Mouse (Mus musculus) G1E (cell line): ENCODE data around the gene Olfr874. TPM values are rescaled to one million over a fixed set of nuclear protein-coding genes. Genes with fewer than 3 reads are reported as not detected.
"Not testable (repeated sequence)": the region's sequence is repeated elsewhere in the genome, so short reads cannot be mapped to it uniquely, and the experiment has no call there.

Experiments
- ATAC-seq: 2 replicates; pipeline ENCODE4 v1.8.0; 2016; ENCODE audit warnings: mild to moderate bottlenecking; ENCODE audit not compliant: insufficient number of reproducible peaks, poor library complexity, low FRiP score, severe bottlenecking; ENCODE audit errors: extremely low read depth
- DNase-seq: peaks from one replicate; pipeline ENCODE4 v3.0.0; 2012; ENCODE audit warnings: low spot score
- H3K27me3 ChIP-seq: 2 replicates; pipeline ENCODE4 v1.6.1; 2012; ENCODE audit warnings: mild to moderate bottlenecking, low read length, inconsistent platforms; ENCODE audit not compliant: insufficient read depth
- H3K36me3 ChIP-seq: replicated peaks from 2 replicates; pipeline ENCODE3; 2012; ENCODE audit warnings: mild to moderate bottlenecking, inconsistent platforms
- H3K4me1 ChIP-seq: 2 replicates; pipeline ENCODE4 v1.6.1; 2012; ENCODE audit warnings: low read depth, low read length, inconsistent platforms, mixed read lengths; ENCODE audit not compliant: insufficient read depth
- H3K4me3 ChIP-seq: 2 replicates; pipeline ENCODE4 v1.5.1; 2012; ENCODE audit warnings: low read depth, mild to moderate bottlenecking, inconsistent platforms, low read length, moderate library complexity, mixed read lengths
- H3K9me3 ChIP-seq: replicated peaks from 2 replicates; pipeline ENCODE4 v1.6.1; 2012; ENCODE audit warnings: inconsistent platforms
- CTCF ChIP-seq: IDR thresholded peaks from 2 replicates; pipeline ENCODE4 v1.5.1; 2012; ENCODE audit warnings: low read depth, low read length, inconsistent platforms, mixed read lengths
- GATA1 ChIP-seq: IDR thresholded peaks from 2 replicates; pipeline ENCODE4 v1.6.1; 2012; ENCODE audit warnings: borderline replicate concordance, low read length, inconsistent platforms, mixed read lengths
- GATA2 ChIP-seq: IDR thresholded peaks from 2 replicates; pipeline ENCODE4 v1.6.1; 2012; ENCODE audit warnings: low read depth, low read length, inconsistent platforms, borderline replicate concordance
- POLR2AphosphoS5 ChIP-seq: IDR thresholded peaks from 2 replicates; pipeline ENCODE4 v1.6.1; 2012; ENCODE audit warnings: low read depth, low read length, inconsistent platforms; ENCODE audit not compliant: insufficient replicate concordance
- TAL1 ChIP-seq: conservative IDR thresholded peaks from 2 replicates; pipeline ENCODE4 v1.6.1; 2012; ENCODE audit warnings: low read depth, low read length, inconsistent platforms, mixed read lengths
- polyA plus RNA-seq: library from polyadenylated mRNA; stranded (reverse); fragments of >175 nt; gene quantifications from 2 replicates; pipeline ENCODE4 v1.2.3, GENCODE M21; 2012
- total RNA-seq, 2 experiments: library from RNA; stranded (forward) in 1 of 2; stranded (reverse) in 1 of 2; fragments of 200-1000 nt in 1 of 2; fragments of >200 nt in 1 of 2; fragmentation: Nextera tagmentation in 1 of 2; gene quantifications; 2 replicates each; pipeline ENCODE4 v1.2.3; 2014 to 2017

Gene Olfr874
- total and polyA plus RNA-seq, 3 experiments, result 0.05 TPM; not detected in 2

DNA sequence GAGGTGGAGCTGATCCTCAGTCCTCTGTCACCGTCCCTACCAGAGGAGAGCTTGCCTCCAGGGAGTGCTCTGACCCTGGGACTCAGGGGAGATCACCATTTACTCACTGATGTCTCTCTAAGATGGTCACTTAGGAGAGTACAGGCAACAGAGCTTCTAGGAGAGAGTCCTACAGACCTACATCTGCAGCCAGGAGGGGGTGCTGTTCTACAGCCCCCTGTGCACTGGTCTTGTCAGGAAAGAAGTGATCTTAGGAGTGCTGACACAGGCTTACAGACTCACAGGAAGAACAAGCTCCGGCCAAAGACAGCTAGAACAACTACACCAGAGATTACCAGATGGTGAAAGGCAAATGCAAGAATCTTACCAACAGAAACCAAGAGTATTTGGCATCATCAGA, 17.6 kb downstream of the Olfr874 start:
- Histone ChIP-seq H3K4me3 (no peak overlapping the region), H3K27me3 (no peaks in the 10 kb centered on the region), H3K4me1 (no peaks in the 10 kb centered on the region), H3K9me3 (no peaks in the 10 kb centered on the region), H3K36me3 (no peaks in the 10 kb centered on the region)
- TF ChIP-seq TAL1 (no peak), GATA2 (no peak), POLR2AphosphoS5 (no peak), GATA1 (no peak), CTCF (no peak)
- ATAC-seq, result no peak
- no peak for DNase-seq

- no peaks in the 10 kb centered on the region for H3K4me1 ChIP-seq
- DNase-seq (no peak), ATAC-seq (no peak)
- no peak for TF ChIP-seq TAL1
- no peak for TF ChIP-seq POLR2AphosphoS5
- H3K36me3 ChIP-seq, result no peaks in the 10 kb centered on the region
- no peaks in the 10 kb centered on the region for H3K9me3 ChIP-seq
- H3K27me3 ChIP-seq, result no peaks in the 10 kb centered on the region; the same call in 1 of the 2 replicates
- H3K4me3 ChIP-seq, result no peak overlapping the region
Observed at GRCm38 (mm10) chr9:37770661-37771060, 25.8 kb downstream of the Olfr874 start.

DNA sequence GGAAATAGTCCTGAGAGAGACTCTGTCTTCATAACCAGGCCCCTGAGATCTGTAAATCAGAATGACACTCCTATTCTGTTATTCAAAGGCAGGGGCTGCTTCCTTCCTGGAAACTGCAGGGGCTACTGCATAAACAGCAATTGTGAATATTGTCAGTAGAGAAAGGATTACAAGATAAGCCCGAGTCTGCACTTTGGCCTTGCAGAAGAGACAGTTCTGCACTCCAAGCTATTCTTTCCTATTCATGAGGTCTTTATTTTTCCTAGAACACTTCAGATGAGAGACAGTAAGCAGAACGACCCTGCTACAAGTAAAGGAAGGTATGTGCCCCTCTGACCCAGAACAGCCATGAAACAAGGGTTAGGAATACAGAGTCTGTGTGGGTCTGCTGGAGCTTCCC, 26.9 kb downstream of the Olfr874 start, which contains the start of gene Olfr875:
Gene Olfr875 (plus strand): TSS at position 99 of the 400 bp plus-strand sequence.
- DNase-seq, result no peak
- no peaks in the 10 kb centered on the region for H3K36me3 ChIP-seq
- no peak within 1 kb of the TSS for H3K4me3 ChIP-seq
- H3K27me3 ChIP-seq, result no peaks in the 10 kb centered on the region; the same call in 1 of the 2 replicates
- H3K4me1 ChIP-seq, result no peaks in the 10 kb centered on the region
- no peak for ATAC-seq
- H3K9me3 ChIP-seq, result no peaks in the 10 kb centered on the region
- no peak for TF ChIP-seq GATA2

DNA sequence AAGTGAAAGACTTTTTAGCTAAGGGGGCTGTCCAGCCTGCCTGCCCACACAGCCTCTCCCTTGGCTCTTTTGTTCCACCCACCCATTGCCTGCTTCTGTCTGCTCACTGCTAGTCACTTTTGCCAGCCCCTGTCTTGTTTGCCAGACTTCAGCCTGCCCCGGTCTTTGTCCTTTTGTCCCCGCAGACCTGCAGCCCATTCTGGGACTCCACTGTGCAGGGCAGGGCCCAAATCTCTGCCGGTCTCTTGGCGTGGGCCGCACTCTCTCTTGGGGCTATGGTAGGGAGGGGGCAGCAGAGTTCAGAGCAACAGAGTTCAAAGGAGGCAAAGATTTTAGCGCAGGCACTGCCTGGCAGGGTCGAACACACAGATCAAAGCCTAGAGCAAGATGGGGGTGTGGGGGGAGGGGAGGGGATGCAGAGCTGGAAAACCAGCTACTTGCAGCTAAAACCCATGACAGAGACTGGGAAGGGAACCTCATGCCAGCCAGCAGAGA, 37.9 kb downstream of the Olfr874 start:
- H3K9me3 ChIP-seq, result no peaks in the 10 kb centered on the region
- no peak for DNase-seq
- no peak for ATAC-seq

DNA sequence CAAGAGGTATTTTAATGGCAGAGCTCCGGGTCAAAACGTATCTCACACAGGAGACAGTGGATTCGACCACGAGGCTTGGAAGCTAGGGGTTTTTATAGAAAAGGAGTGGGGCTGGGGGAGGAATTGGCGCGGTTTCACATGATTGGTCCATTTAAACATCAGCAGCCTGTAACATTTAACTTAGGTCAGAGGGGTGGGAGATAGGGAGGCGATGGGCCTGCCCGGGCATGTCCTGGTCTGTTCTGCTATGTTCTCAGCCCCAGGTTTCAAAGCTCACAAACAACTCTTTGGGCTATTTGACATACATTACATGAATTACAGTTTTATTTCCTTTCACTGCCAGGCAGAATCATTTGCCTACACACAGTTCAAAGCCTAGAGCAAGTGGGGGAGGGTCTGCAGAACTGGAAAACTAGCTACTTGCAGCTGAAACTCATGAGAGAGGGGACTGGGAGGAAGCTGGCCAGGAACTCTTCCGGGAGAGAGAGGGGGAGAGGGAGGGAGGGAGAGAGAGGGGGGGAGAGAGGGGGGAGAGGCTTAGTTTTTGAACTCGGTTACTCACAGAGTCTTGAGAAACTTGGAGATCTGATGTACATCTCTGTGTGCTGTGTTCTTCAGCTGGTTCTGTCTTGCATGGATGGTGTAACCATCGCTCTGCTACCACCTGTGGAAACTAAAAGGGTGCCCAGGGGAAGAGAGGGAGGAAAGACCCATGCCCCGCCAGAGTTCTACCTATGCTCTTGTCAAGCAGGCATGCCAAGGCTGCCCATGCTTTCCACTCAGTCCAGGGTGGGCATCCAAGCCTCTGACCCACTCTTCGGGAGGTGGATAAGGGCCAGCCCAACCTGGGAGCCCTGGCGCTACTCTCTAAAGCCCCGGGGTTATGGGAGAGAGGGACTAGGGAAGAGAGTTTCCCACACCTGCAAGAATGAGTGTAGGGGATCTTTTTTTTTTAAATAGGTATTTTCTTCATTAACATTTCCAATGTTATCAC, 38.8 kb downstream of the Olfr874 start:
- not testable (repeated sequence) for ATAC-seq, H3K9me3 ChIP-seq, H3K4me3 ChIP-seq, DNase-seq, H3K4me1 ChIP-seq, H3K36me3 ChIP-seq, H3K27me3 ChIP-seq

More for the DNA sequence above, 37.9 kb downstream of the Olfr874 start:
- no peaks in the 10 kb centered on the region for H3K27me3 ChIP-seq
- no peaks in the 10 kb centered on the region for H3K36me3 ChIP-seq
- TF ChIP-seq GATA1 (no peak), GATA2 (no peak), POLR2AphosphoS5 (no peak), TAL1 (no peak), CTCF (no peak)
- H3K4me1 ChIP-seq, result no peaks in the 10 kb centered on the region
- H3K4me3 ChIP-seq, result no peak overlapping the region

- no peak overlapping the region for H3K4me3 ChIP-seq
- H3K9me3 ChIP-seq, result no peaks in the 10 kb centered on the region
- H3K36me3 ChIP-seq, result no peaks in the 10 kb centered on the region
- no peaks in the 10 kb centered on the region for H3K27me3 ChIP-seq
- DNase-seq, result no peak
- no peaks in the 10 kb centered on the region for H3K4me1 ChIP-seq
- no peak for ATAC-seq
- TF ChIP-seq TAL1 (no peak), GATA2 (no peak), POLR2AphosphoS5 (no peak), GATA1 (no peak)
Observed at GRCm38 (mm10) chr9:37786411-37786810, 41.5 kb downstream of the Olfr874 start.

Other genes with a start within 250 kb of the Olfr874 start
- gene Esam, start 217.0 kb upstream of the Olfr874 start, total RNA-seq (2014; fragmentation: Nextera tagmentation), result not detected in 2 replicates
- gene Esam, start 217.0 kb upstream of the Olfr874 start, total RNA-seq (2017), result 0.23 TPM in 1 of 2 replicates, not detected in the other
- 0.09 TPM in 1 of 2 replicates, not detected in the other for gene Esam, start 217.0 kb upstream of the Olfr874 start, polyA plus RNA-seq
- not detected in 2 replicates for gene Vsig2, start 205.9 kb upstream of the Olfr874 start, total RNA-seq (2014; fragmentation: Nextera tagmentation)
- 0.29 and 3.0 TPM in 2 replicates for gene Vsig2, start 205.9 kb upstream of the Olfr874 start, total RNA-seq (2017)
- not detected in 2 replicates for gene Vsig2, start 205.9 kb upstream of the Olfr874 start, polyA plus RNA-seq
- gene Nrgn, start 192.2 kb upstream of the Olfr874 start, total RNA-seq (2014; fragmentation: Nextera tagmentation), result 444 and 474 TPM in 2 replicates
- gene Nrgn, start 192.2 kb upstream of the Olfr874 start, total RNA-seq (2017), result 136 and 149 TPM in 2 replicates
- 2,434 and 2,443 TPM in 2 replicates for gene Nrgn, start 192.2 kb upstream of the Olfr874 start, polyA plus RNA-seq
- gene Siae, start 189.4 kb upstream of the Olfr874 start, total RNA-seq (2014; fragmentation: Nextera tagmentation), result 98.8 and 107 TPM in 2 replicates
- 41.7 and 44.5 TPM in 2 replicates for gene Siae, start 189.4 kb upstream of the Olfr874 start, total RNA-seq (2017)
- gene Siae, start 189.4 kb upstream of the Olfr874 start, polyA plus RNA-seq, result 1.3 and 1.9 TPM in 2 replicates
- gene Spa17, start 131.4 kb upstream of the Olfr874 start, total RNA-seq (2014; fragmentation: Nextera tagmentation), result 12.4 and 21.1 TPM in 2 replicates
- gene Spa17, start 131.4 kb upstream of the Olfr874 start, total RNA-seq (2017), result 12.1 and 13.0 TPM in 2 replicates
- gene Spa17, start 131.4 kb upstream of the Olfr874 start, polyA plus RNA-seq, result 1.7 and 1.8 TPM in 2 replicates
- 110 and 123 TPM in 2 replicates for gene Tbrg1, start 87.8 kb upstream of the Olfr874 start, total RNA-seq (2014; fragmentation: Nextera tagmentation)
- 122 and 157 TPM in 2 replicates for gene Tbrg1, start 87.8 kb upstream of the Olfr874 start, total RNA-seq (2017)
- 71.7 and 82.7 TPM in 2 replicates for gene Tbrg1, start 87.8 kb upstream of the Olfr874 start, polyA plus RNA-seq
- gene Panx3, start 75.9 kb upstream of the Olfr874 start, total RNA-seq (2014; fragmentation: Nextera tagmentation), result not detected in 2 replicates
- gene Panx3, start 75.9 kb upstream of the Olfr874 start, total RNA-seq (2017), result 0.06 and 0.16 TPM in 2 replicates
- not detected in 2 replicates for gene Panx3, start 75.9 kb upstream of the Olfr874 start, polyA plus RNA-seq
- gene Olfr160, start 28.9 kb upstream of the Olfr874 start, total RNA-seq (2014; fragmentation: Nextera tagmentation), result not detected in 2 replicates
- 0.05 and 0.12 TPM in 2 replicates for gene Olfr160, start 28.9 kb upstream of the Olfr874 start, total RNA-seq (2017)
- gene Olfr160, start 28.9 kb upstream of the Olfr874 start, polyA plus RNA-seq, result not detected in 2 replicates
- gene Olfr875, start 26.8 kb downstream of the Olfr874 start, total RNA-seq (2014; fragmentation: Nextera tagmentation), result not detected in 2 replicates
- not detected in 2 replicates for gene Olfr875, start 26.8 kb downstream of the Olfr874 start, total RNA-seq (2017)
- gene Olfr875, start 26.8 kb downstream of the Olfr874 start, polyA plus RNA-seq, result not detected in 2 replicates
- not detected in 2 replicates for gene Olfr876, start 57.9 kb downstream of the Olfr874 start, total RNA-seq (2014; fragmentation: Nextera tagmentation)
- gene Olfr876, start 57.9 kb downstream of the Olfr874 start, total RNA-seq (2017), result 0.11 and 0.17 TPM in 2 replicates
- not detected in 2 replicates for gene Olfr876, start 57.9 kb downstream of the Olfr874 start, polyA plus RNA-seq
- not detected in 2 replicates for gene Olfr877, start 109.2 kb downstream of the Olfr874 start, total RNA-seq (2014; fragmentation: Nextera tagmentation)
- gene Olfr877, start 109.2 kb downstream of the Olfr874 start, total RNA-seq (2017), result 0.06 TPM in 1 of 2 replicates, not detected in the other
- gene Olfr877, start 109.2 kb downstream of the Olfr874 start, polyA plus RNA-seq, result not detected in 2 replicates
- not detected in 2 replicates for gene Olfr145, start 151.6 kb downstream of the Olfr874 start, total RNA-seq (2014; fragmentation: Nextera tagmentation)
- 0.06 and 0.16 TPM in 2 replicates for gene Olfr145, start 151.6 kb downstream of the Olfr874 start, total RNA-seq (2017)
- not detected in 2 replicates for gene Olfr145, start 151.6 kb downstream of the Olfr874 start, polyA plus RNA-seq
- not detected in 2 replicates for gene Olfr878, start 172.7 kb downstream of the Olfr874 start, total RNA-seq (2014; fragmentation: Nextera tagmentation)
- gene Olfr878, start 172.7 kb downstream of the Olfr874 start, total RNA-seq (2017), result 0.17 TPM in 1 of 2 replicates, not detected in the other
- gene Olfr878, start 172.7 kb downstream of the Olfr874 start, polyA plus RNA-seq, result not detected in 2 replicates
- gene Olfr881, start 246.7 kb downstream of the Olfr874 start, total RNA-seq (2014; fragmentation: Nextera tagmentation), result not detected in 2 replicates
- 0.16 TPM in 1 of 2 replicates, not detected in the other for gene Olfr881, start 246.7 kb downstream of the Olfr874 start, total RNA-seq (2017)
- not detected in 2 replicates for gene Olfr881, start 246.7 kb downstream of the Olfr874 start, polyA plus RNA-seq